Mouse (Mus musculus) liver, postnatal 0 days (tissue): Measurements from ENCODE around the gene Cnpy4.

ENCODE experiments used
- CTCF ChIP-seq: sonication (generic); IDR thresholded peaks from 2 replicates; pipeline ENCODE4 v1.5.1; 2016; ENCODE audit warnings: antibody characterized with exemption, low read depth
- EP300 ChIP-seq: IDR thresholded peaks from 2 replicates; pipeline ENCODE4 v1.6.1; 2016; ENCODE audit warnings: antibody characterized with exemption, low read depth, mild to moderate bottlenecking

GRCm38 (mm10) chr5:138160224-138160762, 27.0 kb upstream of the Cnpy4 start:
- TF ChIP-seq EP300 (no peak), CTCF (no peak)
